In the genomic region with DNA sequence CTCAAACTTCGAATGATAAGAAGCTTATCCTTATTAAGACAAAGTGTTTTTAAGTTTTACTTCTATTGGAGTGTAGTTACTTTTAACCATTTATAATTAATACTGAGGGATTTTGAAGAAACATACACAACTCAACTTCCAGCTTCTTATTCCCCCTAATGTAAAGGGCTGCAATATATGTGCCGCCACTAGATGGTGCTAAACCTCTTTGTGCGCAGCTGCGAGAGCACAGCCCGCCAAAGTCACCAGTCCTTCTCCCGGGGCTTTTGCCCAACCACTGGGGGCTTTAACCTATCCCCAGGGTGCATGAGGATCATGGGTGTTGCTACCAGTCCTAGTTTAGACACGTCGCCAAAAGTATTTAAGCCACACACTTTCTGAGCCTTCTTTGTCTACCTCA, we compare ENCODE assay signal across 8 mouse cellular contexts.
A peak's percentile ranks its signal among the peaks of the same experiment; 100 is the strongest.
DNase-seq lines count a peak whose midpoint lies in the region; ATAC-seq and TF ChIP-seq lines count a peak whose summit lies in the region.
"Not testable (repeated sequence)": the region's sequence is repeated elsewhere in the genome, so short reads cannot be mapped to it uniquely, and the experiment has no call there.

No protein-coding gene starts in this region.

- peak; percentile 52 for DNase-seq in 3T3-L1 (ENCODE audit: low read depth, low spot score)
- peak; percentile 49 for DNase-seq in adrenal gland, postnatal 10 days
- not testable (repeated sequence) for DNase-seq in heart, postnatal 0 days (ENCODE audit: low spot score)
- peak; percentile 28 for DNase-seq in kidney, adult 9 months
- peak; percentile 56 for DNase-seq in limb, embryonic 11.5 days (ENCODE audit: low spot score)
- DNase-seq in right cerebral cortex, postnatal 14 days = peak; percentile 32

- H3K4me1 ChIP-seq in embryonic facial prominence, embryonic 15.5 days; heart, postnatal 0 days (ENCODE audit: control insufficient read depth, insufficient read depth); limb, embryonic 11.5 days (ENCODE audit: control insufficient read depth, insufficient read depth, low read length): not testable (repeated sequence)

- H3K4me3 ChIP-seq in embryonic facial prominence, embryonic 15.5 days (replicated peaks); heart, postnatal 0 days (ENCODE audit: low read depth, low read length); limb, embryonic 11.5 days (ENCODE audit: low read depth, low read length): not testable (repeated sequence)

- H3K36me3 ChIP-seq in embryonic facial prominence, embryonic 15.5 days; heart, postnatal 0 days (replicated peaks; ENCODE audit: control insufficient read depth, insufficient read depth, low read length); limb, embryonic 11.5 days (ENCODE audit: control insufficient read depth, insufficient read depth, low read length): not testable (repeated sequence)

- H3K9me3 ChIP-seq in embryonic facial prominence, embryonic 15.5 days (replicated peaks); heart, postnatal 0 days (replicated peaks; ENCODE audit: control insufficient read depth, low read length); limb, embryonic 11.5 days (ENCODE audit: control insufficient read depth, low read length): not testable (repeated sequence)

- 1% methylated on average over 8 of the region's 8 CpGs for WGBS in embryonic facial prominence, embryonic 15.5 days
- WGBS in heart, postnatal 0 days = 2% methylated on average over 8 of the region's 8 CpGs
- WGBS in limb, embryonic 11.5 days = 2% methylated on average over 8 of the region's 8 CpGs

- peak; percentile 51 for TF ChIP-seq CTCF in heart, postnatal 0 days (IDR thresholded peaks at IDR 0.05; ENCODE audit: low read depth)

- not testable (repeated sequence) for H3K27ac ChIP-seq in embryonic facial prominence, embryonic 15.5 days (replicated peaks); heart, postnatal 0 days (ENCODE audit: low read depth); limb, embryonic 11.5 days (replicated peaks; ENCODE audit: low read depth, low read length)

- H3K27me3 ChIP-seq in embryonic facial prominence, embryonic 15.5 days; heart, postnatal 0 days (ENCODE audit: control insufficient read depth, insufficient read depth, low read length); limb, embryonic 11.5 days (ENCODE audit: control insufficient read depth, insufficient read depth, low read length): not testable (repeated sequence)

- not testable (repeated sequence) for ATAC-seq in embryonic facial prominence, embryonic 15.5 days (ENCODE audit: insufficient number of reproducible peaks, low FRiP score, low TSS enrichment, low read depth); heart, postnatal 0 days (ENCODE audit: insufficient read depth, low read depth); limb, embryonic 11.5 days (ENCODE audit: insufficient number of reproducible peaks, low FRiP score, low TSS enrichment, low read depth)
- ATAC-seq in megakaryocyte progenitor cell, adult 5-6 weeks (replicated peaks; ENCODE audit: poor library complexity) = peak; percentile 50

- H3K9ac ChIP-seq in embryonic facial prominence, embryonic 15.5 days; heart, postnatal 0 days (replicated peaks; ENCODE audit: low read depth, low read length); limb, embryonic 11.5 days (ENCODE audit: low read length): not testable (repeated sequence)

- H3K4me2 ChIP-seq in embryonic facial prominence, embryonic 15.5 days (replicated peaks) = peak overlapping the region; percentile 27; the same call in 1 of the 2 replicates
- H3K4me2 ChIP-seq in heart, postnatal 0 days (ENCODE audit: low read depth, low read length) = peak overlapping the region; percentile 41
- not testable (repeated sequence) for H3K4me2 ChIP-seq in limb, embryonic 11.5 days (ENCODE audit: low read depth, severe bottlenecking)

- not testable (repeated sequence) for TF ChIP-seq EP300 in heart, postnatal 0 days (IDR thresholded peaks at IDR 0.05; ENCODE audit: low read depth)
